Mouse (Mus musculus): ENCODE measurements around the gene Zfhx3.

Gene Zfhx3

DNA sequence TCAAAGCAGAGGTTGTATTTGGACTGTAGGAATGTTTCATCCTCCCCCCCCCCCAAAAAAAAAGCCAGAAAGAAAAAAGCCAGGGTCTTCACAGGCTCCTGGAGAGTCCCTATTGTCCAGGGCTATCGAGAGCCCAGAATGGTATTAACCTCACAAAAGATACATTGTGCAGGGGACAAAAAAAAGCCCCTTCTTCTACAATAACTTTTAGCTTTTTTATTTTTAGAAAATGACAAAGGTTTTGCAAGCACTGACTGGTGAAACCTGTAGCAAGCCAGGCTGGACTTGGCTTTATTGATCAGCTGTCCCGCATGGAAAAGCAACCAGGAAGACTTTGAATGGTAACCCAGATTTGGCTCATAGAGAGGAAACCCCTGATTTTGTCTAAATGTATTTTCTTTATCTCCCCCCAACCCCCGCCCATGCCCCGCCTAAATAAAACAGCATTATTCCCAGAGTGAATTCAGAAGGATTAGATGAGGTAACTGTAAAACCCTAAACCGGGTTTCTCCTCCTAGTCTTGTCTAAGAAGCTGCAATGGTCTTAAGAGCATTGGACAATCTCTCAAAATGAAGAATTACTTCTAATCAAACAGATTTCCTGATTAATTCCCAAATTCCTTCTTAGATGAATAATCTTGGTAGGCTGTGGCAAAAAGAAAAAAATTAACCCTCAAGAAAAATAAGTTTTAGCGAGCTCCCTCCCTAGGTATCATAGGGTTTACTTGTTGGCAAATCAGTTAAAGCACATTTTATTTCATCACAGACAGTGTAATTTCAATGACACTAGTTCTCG, 759.1 kb downstream of the Zfhx3 start:
- DNase-seq (ENCODE audit: low spot score in 2 of 2) = no peak

DNA sequence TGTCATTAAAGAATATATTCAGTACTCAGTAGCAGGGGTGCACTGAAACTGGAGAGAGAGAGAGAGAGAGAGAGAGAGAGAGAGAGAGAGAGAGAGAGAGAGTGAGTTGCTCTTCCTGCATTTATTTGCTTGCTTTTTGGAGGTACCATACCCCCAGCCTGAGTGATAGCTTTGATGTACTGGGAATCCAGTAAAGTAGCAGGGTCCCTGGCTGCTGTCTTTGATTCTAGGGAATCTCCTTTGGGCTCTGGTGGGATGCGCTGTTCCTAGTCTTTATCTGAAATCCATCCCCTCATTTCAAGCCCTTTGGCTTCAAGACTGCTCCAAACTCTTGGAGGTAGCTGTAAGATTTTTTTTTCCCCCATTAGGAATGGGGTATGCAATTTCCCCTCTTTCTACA, 759.8 kb downstream of the Zfhx3 start:
- no peak for DNase-seq (ENCODE audit: low spot score in 2 of 2)

DNA sequence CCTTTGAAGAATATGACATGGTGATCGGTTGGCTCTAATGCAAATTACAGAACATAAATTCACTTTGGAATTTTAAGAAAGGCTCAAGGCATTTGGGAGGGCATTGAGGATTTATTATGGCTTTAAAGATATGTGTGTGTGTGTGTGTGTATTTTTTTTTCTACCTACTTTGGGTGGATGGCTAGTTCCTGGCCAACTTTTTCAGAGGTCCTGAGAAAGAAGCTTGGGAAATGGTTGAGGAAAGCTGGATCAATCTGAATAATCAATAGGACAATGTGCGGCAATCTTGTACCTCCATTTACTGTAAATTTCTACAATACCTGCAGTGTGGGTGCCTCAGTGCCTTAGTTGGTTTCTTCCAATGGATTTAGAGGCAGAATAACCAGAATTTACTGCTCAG, 763.3 kb downstream of the Zfhx3 start:
- no peak for DNase-seq (ENCODE audit: low spot score in 2 of 2)

DNA sequence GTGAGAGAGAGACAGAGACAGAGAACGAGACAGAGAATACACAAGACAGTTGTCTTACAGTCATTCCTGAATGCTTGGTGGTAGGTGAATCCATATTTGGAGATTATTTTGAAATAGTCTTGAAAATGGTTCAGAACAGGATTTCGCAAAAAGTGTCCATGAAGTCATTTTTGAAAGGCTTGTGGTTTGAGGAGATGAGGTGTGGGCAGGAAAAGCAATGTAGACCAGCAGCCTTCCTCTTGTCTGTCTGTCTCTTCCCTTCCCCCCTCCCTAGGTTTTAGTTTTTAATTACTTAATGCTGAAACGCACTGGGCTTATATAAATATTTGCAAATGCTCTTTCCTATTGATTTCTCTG, 764.0 kb downstream of the Zfhx3 start:
- DNase-seq (ENCODE audit: low spot score in 2 of 2) = no peak

DNA sequence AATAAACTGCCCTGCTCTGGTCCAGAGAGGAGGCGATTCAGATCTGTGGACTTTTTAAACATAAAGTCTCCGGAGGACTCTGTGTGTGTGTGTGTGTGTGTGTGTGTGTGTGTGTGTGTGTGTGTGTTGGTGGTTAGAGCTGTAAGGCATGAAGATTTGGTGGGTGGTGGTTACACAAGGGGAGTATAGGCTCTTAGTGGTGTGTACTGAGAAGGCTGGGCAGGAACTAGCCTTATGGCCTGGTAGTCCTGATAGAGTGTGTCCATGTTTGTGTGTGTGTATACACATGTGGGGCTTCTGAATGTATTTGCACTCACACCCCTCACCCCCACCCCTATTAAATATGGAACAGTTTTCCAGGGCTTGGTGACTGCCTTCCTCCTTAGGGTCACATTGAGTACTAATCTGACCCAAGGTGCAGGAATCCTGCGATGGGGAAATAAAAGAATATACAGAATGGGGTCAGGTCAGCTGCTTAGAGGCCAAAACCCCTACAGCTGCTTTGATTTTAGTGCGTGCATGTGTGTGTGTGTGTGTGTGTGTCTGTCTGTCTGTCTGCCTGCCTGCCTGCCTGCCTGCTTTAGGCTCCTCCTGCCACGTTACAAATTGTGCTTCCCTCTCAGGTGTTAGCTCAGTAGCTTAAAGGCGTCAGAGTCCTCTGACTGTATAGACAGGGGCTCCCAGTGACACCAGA, 764.6 kb downstream of the Zfhx3 start:
- no peak for DNase-seq (ENCODE audit: low spot score in 2 of 2)

DNA sequence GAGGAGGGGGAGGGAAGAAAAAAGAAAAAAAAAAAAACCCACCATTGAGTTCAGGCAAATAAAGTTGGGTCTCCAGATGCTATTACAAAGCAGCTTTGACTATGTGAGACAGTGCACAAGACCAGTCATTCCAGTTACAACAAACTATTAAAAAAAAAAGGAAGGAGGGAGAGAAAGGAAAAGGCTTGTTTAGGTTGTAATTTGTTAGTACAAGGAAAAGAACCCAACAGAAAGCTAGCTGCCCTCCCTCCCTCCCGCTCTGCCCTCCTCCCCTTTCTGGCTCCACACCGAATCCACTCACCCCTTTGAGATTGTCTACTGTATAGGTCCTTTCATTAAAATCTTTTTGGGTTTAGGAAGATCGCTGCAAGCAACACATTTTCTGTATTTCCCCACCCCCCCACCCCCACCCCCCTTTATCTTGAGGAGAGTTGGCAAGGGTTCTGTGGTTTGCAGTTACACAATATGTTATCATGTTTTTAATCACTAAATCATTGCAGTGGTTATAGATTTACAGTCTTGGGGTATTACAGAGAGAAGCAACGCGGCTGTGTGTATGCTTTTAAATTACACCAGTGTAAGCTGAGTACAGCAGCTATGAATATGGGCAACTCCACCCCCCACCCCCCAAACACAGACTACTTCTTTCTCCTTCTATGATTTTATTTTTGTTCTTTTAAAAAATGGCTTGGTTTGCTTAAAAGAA, 765.3 kb downstream of the Zfhx3 start:
- DNase-seq (ENCODE audit: low spot score in 2 of 2) = no peak

DNA sequence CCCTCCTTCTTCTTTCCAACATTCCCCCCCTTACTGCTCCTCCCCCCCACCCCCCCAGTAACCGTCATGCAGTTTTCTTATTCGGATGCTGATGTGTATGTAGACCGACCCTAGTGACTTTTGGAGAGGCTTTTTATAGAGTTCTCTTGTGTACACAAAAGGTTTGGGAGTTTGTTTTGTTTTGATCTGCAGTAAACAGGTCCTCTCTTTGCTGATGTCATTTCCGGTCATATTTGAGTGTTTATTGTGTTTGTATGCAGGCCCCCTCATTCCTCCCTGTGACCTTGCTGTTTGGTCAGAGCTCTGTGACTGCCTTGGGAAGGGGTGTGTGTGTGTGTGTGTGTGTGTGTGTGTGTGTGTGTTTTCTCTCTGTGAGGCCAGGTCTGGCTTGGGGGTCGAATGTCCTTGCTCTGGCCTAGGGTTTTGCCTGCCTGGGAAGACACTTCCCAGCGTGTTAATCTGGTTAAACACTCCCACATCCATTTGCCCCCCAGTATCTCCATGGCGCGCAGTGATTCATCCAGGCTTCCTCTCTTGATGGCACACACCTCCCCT, 766.5 kb downstream of the Zfhx3 start:
- no peak for DNase-seq (ENCODE audit: low spot score in 2 of 2)

DNA sequence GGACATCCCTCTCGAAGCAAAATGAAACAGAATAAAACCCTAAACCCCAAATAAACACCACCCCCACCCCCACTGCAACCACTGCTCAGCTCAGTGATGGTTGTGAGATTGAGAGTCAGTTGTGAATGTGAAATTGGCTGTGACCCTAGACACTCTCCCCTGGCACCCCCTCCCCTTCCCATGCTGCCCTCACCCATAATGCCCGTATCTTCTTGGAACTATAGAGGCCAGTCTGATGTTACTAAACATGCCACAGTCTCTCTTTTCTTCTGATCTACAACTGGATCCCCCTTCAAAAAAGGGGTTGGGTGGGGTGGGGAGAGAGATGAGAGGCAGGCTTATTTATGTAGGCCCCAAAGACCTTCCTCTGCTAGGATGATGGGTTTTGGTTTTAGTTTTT, 767.0 kb downstream of the Zfhx3 start:
- DNase-seq (ENCODE audit: low spot score in 2 of 2) = no peak

DNA sequence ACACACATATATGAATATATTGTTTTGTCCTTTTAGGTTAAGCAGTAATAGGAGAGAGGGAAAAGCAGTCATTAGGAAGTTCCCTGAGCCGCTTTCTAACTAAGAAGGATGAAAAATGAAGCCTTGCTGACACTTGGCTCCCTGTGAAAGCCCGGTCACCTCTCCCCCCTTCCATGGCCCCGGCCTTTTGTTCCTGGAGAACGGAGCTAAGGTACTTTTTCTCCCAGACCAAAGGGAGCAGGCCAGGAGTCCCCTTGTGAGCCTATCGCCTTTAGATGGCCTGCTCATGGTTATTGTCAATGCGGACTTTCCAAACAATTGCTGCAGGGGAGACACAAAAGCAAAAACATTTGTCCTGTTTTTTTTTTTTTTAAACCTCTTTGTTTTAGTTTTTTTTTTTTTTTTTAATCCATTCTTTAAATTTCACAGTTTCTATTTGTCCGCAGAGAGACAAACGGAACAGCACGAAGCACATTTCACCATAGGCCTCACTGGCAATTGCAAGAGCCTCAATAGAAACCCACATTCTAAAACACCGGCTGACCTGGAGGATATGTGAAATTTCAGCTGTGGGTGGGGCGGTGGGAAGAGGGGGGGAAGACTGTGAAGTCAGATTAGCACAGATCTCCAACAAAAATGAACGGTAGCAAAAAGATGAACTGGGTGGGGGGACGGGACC, 767.6 kb downstream of the Zfhx3 start:
- DNase-seq (ENCODE audit: low spot score in 2 of 2) = no peak

DNA sequence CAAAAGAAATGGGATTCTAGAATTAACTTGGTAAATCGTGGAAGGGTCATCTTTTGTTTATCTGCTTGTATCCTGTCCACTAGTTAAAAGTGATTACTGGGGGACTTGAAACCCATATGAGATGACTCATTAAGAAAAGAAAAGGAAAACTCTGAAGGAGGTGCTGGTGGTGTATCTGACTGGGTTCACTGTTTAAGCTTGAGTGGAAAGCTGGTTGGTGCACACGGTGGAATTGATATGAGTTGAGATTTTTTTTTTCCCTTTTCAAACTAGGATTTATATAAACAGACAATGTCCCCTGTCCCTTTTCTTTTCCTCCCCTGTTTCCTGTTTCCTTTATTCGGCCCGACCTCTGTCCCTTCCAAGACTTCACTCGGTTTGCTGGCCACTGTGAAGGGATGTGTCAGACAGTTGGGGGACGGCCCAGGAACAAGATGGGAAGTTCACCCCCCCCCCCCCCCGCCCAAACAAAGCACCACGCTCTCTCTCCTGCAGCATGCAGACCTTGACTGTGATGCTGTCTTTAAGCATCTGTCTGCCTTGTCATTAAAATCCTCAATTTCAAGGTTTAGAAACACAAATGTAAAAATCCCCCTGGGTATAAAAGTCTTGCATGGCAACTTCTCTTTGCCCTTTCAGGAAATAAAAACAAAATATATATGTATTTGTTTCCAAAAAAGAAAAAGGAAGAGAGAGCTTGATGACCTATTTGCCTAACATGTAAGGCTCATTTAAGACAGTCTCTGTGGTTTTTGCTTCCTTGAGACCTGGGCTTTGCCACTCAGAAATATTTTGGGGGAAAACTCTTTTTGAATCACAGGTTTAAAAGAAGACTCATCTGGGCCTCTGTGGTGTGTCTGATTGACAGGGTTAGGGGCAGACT, 768.4 kb downstream of the Zfhx3 start:
- no peak for DNase-seq (ENCODE audit: low spot score in 2 of 2)

DNA sequence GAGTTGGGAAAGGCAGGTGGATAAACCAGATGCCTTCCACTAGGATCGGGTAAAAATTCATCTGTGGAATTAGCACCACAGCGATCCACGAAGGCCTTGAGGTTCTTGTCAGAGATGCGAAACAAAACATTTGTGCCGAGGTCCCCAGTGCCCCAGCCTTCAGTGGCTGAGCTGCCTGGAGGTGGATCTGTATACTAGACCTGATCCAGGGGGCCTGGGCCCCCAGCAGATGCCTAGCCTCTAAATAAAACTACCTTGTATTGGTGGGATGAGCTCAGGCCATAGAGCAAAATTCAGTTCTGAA, 769.0 kb downstream of the Zfhx3 start:
- DNase-seq (ENCODE audit: low spot score in 2 of 2) = no peak

DNA sequence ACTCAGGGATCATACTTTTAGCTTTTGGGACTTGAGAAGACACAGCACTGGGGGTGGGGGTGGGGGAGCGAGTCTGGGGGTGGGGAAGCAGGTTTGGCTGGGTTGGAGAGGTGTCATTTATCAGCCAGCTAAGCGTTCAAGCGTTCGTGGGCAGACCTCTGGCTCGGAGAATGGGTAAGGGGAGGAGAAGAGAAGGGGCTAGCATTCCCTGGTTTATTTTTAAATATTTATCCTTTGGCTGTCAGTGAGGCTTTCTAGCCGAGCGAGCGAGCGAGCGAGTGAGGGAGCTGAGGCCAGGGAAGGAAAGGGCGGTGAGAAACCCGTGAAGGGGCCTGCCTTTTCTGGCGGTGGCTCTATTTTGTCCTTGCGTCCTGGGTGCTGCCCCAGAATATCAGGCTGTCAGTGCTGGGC, 769.6 kb downstream of the Zfhx3 start:
- DNase-seq (ENCODE audit: low spot score in 2 of 2) = no peak

DNA sequence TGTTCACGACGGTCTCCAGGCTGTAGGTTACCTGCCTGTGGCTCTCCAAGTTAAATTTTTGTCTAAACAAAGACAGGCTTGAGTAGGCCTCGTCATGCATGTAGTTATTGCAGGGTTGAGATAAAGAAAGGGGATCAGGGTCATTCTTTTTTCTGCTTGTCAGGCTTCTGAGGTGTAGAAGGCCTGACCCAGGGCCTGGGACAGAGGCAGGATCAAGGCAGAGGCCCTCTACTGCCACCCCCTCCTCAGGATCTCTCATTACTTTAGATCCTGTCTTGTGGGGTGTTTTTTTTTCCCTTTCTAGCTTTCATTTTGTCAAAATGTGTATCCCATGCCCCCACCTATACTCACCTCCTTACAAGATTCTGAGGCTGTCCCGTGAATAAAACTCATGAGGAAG, 770.2 kb downstream of the Zfhx3 start:
- DNase-seq (ENCODE audit: low spot score in 2 of 2) = no peak

DNA sequence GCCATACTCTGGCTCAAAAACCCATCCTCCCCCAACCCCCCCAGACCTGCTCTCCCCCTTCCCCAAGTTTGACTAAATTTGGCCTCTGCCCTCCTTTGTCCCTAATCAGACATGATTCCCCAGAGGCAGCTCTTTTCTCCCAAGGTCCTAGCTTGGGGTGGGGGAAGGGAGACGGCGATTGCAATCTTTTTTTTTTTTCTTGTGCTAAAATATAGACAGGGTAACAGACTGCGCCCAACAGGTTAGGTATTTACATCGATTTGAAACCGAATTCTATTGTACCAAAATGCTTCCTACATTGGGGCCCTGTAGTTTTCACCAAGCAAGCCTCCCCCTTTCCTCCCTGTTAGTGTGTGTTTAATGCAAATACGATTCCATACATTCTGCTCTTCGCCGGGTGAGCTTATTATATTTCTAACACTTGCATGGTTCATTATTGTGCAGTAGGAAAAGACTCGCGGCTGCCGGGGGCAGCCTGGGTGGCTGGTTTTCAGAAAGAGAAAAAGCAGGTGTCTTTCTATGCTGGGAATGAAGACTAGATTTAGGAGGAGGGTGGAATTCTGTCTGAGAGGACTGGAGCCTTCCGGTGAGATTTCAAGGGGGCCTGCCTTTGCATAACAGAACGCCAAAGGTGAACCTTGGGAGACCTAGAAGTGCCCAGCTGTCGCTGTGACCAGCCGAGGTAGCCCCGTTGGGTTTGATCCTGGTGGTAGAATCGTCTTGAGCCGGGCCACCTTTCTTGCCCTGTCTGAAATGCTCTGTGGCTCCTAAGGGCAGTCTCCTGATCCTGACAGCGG, 771.1 kb downstream of the Zfhx3 start:
- DNase-seq (ENCODE audit: low spot score in 2 of 2) = no peak

DNA sequence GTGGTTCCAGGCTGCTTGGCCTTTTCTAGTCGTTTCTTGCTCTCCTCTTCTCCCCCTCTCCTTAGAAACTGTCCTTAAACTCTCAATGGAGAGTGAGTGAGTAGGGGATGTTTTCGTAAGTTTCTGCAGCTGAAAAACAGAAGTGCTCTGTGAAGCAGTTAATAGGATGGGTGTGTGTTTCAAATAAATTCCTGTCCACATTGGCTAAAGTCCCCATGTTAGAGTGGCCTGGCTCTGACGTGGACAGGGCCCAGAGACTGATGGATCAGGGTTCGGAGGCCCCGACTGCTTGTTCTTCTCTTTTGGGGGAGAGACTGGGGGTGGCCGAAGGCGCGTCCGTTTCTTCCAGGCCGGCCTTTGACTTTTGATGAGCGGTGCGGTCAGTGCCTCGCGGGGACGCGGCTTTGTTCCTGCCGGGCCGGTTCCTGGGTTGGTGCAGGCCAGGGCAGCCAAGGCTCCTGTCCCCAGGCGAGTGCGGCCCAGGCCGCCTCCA, 771.7 kb downstream of the Zfhx3 start:
- no peak for DNase-seq (ENCODE audit: low spot score in 2 of 2)

DNA sequence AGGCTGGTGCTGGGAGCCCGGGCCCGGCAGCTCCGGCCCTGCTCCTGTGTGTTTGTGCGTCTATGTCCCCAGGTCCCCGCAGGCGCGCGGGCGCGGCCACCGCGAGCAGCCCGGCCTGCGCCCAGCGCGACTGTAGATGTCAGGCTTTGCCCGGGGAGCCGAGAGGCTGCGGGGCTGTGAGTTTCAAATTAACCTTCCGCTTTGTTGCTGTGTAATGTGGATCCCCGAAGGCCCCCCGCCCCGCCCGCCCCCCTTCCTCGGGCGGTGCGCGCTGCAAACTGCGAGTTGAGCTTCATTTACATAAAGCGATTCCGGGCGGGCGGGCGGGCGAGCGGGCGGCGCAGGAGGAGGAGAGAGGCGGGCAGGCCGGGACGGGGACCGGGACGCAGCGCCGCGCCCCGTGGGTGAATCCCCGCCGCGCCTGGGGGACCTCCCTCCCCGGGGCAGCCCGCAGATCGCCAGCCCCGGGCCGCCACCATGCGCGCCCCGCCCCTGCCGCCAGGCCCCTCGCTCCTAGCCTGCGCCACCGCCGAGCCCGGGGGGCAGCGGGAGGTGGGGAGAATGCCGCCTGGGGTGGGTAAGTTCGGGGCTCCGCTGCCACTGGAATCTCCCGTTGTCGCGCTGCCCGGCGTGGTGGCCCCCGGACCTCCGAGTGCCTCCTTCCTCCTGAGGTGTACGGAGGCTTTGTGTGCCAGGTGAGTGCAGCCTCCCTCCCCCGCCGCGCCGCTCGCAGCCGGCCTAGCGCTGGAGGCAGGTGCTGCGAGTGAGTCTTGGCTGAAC, 772.4 kb downstream of the Zfhx3 start:
- DNase-seq (ENCODE audit: low spot score in 2 of 2) = peak; percentile 44 to 74

DNA sequence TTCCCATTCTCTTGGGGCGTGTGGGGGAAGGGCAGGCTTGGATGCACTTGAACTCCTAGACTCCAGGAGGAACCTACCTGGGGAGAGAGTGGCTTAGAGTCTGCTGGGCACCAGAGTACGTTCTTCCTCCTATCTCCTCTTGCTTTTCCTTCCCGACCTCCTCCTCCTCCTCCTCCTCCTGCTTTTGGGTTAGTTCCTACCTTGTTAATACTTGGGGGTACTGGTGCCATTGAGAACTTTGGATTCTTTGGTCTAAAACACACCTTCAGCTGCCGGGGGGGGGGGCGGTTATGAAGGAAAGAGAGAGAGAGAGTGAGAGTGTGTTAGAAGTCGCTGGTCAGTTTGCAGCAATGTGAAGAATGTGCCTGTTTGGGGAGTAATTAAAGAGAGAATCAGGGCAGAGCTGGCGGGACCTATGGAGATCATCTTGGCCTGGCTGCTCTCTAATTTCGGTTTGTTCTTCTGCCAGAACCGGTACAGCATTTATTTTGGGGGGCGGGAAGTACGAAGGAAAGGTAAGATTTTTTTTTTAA, 773.0 kb downstream of the Zfhx3 start:
- DNase-seq (ENCODE audit: low spot score in 2 of 2) = no peak

DNA sequence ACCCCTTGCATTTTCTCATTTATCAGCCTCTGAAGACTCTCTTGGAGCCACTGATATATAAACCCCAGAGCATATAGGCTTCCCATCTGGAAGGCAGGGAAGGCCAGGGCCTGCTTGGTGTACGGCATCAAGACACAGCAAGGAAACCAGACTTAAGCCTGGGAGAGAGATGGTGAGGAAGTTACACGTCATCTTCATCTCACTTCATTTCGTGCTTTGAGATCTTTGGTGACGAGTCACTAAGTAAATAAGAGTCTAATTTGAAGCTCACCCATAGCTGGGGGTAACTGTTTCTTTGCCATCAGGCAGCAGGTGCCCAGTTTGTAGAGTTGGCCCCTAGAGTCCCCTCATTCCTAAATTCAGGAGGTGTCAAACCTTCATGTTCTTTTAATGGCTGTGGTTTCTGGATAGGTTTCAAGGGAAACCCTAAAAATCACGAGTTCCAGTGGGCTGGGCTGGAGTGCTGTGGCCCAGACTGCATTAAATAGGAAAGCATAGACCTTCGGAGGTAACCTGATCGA, 773.9 kb downstream of the Zfhx3 start:
- DNase-seq (ENCODE audit: low spot score in 2 of 2) = no peak

DNA sequence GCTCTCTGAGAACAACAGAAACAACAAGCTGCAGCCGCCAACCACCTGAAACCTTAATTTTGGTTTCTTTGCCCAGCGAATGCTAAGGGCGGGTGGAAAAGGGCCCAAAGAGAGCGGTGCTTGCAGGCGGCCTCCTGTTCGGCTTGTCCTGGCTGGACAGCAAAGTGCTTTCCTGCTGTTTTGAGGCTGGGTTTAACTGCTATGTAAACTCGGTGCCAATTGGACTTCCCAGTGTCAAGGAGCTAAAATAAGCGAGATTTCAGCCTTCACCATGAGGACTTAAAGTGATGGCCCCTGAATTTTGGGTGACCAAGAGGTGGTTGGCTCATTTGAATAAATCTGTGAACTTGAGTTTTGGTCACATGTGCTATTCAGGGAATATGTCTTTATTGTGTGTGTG, 775.1 kb downstream of the Zfhx3 start:
- no peak for DNase-seq (ENCODE audit: low spot score in 2 of 2)

Data from spleen, postnatal 4 days (tissue).